Mouse (Mus musculus) inflammation-experienced regulatory T-cells, adult 6 months (primary cell): ENCODE data around the gene Cnnm1. TPM values are rescaled to one million over a fixed set of nuclear protein-coding genes. Genes with fewer than 3 reads are reported as not detected.
"Not testable (repeated sequence)": the region's sequence is repeated elsewhere in the genome, so short reads cannot be mapped to it uniquely, and the experiment has no call there.

Source experiments
- ATAC-seq: one replicate; pipeline ENCODE4 v1.8.0; 2017
- polyA plus RNA-seq, 3 experiments: library from polyadenylated mRNA; unstranded; fragments of 100-300 nt; shearing (Covaris generic); gene quantifications; one replicate each; pipeline ENCODE4 v1.2.1; 2017

Cnnm1 gene
- polyA plus RNA-seq, 3 experiments from 2014 or later: not detected

DNA sequence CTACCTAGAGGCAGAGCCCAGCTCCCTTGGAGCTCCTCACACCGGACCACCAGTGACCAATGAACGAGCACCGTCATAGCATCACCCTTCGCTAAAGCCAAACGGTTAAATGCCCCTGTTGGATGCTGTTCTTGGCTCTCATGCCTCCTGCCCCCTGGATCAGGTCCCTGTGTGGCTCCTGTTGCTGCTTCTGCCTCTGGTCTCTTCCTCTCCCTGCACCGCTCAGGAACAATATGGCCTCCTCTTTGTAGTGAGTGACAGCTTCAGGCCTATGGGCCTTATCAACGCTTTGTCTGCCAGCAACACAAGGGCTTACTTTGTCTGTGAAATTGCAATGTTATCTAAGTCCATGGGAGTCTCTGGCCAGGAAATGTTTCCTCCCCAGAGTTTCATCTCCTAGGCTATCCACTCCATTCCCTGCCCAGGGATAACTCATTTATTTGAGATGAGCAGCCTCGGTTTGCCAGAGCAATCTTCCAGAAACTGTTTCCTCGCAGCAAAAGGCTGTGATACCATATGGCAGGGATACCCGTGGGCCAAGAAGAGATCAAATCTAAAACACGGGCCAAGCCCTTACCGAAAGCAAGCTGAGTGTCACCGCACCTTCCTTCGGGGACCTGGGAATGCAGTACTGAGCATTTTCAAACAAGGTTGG, 25.5 kb downstream of the Cnnm1 start:
- no peak for ATAC-seq

DNA sequence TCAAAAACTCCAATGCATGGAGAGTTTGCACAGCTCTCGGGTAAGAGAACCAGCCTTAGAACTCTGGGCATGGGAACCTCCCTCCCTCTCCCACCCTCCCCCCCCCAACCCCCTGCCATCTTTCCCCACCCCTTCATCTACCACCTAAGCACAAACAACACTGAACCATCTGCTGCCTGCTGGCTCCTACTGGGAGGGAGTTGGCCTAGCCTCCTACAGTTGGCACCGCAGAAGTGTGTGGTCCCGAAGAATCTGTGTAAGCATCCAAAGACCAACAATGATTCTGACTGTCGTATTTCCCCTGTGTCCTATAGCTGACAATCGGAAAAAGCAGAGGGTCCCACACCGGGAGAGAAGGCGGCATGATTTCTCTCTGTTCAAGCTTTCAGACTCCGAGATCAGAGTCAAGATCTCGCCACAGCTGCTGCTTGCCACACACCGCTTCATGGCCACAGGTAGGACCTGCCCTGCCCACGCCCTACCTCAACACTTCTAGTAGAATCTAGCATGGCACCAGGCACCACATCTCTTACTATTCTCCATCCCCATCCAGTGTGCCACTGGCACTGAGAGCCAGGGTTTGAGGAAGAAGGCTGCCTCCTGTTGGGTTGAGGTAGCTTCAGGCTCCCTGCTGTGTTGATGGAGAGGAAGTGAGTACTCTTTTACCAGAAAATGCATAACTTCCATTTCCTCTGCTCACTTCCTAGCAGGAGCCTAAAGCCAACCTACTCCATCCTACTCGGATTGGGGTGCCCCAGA, 27.9 kb downstream of the Cnnm1 start:
- ATAC-seq: no peak

DNA sequence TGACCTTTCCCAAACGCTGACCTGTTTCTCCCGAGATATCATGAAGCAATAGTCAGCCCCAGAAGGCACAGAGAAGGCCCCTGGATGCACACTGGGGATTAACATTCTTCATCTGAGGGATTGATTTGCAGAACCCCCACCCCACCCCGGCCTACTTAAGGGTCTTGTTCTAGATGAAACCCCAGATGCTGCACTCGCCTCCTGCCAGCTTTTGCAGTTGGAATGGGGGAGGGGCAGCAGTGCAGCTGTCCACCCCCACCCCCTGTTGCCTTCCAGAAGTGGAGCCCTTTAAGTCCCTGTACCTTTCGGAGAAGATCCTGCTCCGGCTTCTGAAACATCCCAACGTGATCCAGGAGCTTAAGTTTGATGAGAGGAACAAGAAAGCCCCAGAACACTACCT, 29.1 kb downstream of the Cnnm1 start:
- ATAC-seq: no peak

DNA sequence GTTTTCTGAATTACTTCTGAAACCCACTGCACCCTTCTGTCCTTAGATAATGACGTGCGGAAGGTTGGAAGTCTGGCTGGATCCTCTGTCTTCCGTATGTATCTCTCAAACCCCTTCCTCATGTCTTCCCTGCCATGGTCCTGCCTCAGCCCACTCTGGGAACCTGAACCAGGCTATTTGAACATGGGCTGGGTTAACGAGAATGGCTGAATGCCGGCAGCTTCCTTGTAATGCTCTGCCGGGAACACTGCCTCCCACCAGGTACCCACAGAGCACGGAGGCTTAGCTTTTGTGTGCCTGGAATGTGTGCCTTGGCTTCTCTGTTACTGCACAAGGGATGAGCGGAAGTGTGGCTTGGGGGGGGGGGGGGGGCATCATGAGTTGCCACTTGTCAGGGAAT, 32.1 kb downstream of the Cnnm1 start:
- no peak for ATAC-seq

DNA sequence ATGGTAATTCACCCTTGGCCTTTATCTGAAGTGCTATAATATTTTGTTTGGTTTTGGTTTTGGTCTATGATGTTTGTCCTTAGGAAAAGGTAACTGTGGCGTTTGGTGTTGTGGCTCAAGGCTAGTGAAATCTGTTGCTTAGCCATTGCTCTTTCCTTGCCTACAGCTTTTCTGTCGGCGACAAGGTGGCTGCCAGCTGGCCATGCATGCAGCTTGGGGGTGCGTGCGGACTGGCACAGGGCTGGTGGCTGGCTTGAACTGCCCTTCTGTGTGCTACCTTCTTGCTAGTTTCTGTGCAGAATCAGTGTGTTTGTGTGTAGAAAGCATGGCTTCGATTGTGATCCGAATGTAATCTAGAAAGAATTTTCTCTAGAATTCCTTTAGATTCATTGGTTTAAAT, 32.5 kb downstream of the Cnnm1 start:
- ATAC-seq: no peak

DNA sequence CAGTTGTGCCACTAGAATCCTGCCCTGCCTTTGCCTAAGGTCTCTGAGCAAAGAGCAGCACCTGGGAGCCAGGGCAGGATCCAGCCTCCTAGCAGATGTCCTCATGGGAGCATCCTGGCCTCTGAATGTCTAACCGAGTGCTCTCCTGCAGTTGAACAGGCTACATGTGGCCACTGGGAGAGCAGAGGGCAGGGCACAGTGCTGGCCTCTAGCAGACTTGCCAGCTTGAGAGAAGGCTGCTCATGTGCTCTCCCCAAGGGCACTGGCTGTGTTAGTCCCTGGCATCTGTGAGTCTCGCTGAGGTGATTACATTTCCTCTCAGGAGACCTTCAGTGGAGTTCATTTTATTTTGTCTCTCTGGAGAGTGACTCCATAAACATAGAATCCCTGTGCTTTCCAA, 35.4 kb downstream of the Cnnm1 start:
- ATAC-seq: no peak

DNA sequence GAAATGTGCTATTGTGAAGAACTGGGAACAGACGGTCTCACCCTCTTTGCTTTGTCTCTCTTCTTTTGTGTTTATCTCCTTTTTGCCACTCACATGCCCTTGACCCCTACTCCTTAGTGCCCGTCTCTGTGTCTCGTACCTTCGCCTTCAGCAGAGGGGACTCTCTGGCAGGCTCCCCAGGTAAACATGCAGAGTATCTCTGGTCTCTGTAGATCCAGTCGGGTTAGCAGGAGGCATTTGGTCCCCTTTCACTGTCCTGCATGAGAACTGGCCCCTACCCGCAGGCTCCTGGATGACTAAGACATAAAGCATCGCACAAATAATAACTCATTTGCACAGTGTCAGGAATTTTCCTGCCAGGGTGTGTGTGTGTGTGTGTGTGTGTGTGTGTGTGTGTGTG, 35.8 kb downstream of the Cnnm1 start:
- no peak for ATAC-seq

DNA sequence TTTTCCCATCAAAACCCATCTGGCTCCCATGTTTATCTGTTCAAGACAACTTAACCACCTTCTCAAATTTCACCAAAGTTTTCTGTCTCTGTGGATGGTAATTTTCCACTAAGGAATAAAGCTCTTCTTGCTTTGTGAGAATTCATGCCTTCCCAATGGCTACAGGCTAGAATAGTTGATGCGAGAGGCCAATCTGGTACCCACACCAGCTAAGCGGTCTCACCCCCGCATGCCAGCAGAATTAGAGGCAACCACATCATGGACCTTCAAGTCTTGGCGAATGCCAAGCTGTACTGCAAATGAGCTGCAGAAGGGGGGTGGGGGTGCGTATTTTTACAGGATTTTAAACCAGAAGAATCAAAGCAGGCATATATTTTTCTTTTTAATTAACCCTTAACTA, 37.2 kb downstream of the Cnnm1 start:
- no peak for ATAC-seq

DNA sequence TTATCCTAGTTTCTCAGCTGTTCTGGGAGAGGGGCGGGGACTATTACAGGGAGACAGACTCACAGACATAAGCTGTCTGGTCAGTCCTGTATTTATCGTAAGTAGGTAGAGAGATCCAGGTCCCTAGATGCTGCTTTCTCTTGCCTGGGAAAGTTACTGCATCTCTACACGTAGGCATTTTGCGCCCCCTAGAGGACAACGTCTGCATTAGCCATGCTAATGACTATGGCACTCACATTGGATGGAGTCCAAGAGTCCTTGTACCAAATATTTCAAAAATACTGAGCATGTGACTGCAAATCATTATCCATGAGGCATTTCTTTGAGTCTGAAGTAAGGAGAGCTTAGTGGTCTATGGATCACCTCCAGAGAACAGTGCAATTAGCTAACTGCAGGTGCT, 38.7 kb downstream of the Cnnm1 start:
- no peak for ATAC-seq

DNA sequence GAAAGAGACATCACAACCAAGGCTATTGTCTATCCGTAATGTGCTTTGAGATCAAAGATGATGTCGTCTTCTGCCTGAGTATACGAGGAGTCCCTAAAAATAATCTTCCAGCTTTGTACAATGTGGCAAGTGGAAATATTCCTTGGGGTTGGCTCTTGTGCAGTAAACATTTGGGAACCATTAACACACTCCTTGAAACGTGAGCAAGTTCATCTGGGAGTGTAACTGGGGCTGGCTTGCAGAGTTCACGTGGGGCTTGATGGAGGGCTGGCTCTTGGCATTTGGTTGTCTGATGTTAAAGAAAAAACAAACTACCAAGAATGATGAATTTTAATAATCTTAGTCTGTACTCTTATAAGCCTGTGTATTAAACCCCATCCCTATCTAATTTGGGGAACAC, 39.2 kb downstream of the Cnnm1 start:
- ATAC-seq: no peak

DNA sequence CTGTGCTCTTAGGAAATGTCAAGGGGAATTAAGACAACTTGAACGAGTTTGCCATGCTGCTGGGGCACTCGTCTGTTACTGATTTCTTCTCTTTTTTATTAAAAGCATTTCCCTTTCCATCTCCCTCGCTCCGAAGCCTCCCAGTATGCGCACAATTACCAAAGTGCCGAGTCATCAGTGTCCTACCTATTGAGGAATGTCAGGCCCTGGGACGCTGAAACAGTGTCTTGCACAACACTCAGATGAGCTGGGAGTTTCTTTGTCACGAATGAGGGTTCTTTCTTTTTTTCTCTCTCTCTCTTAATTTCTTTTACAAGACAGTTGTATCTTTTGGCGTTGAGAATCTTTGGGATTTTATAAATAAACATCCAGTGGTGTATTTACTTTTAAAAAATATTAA, 40.3 kb downstream of the Cnnm1 start:
- no peak for ATAC-seq

DNA sequence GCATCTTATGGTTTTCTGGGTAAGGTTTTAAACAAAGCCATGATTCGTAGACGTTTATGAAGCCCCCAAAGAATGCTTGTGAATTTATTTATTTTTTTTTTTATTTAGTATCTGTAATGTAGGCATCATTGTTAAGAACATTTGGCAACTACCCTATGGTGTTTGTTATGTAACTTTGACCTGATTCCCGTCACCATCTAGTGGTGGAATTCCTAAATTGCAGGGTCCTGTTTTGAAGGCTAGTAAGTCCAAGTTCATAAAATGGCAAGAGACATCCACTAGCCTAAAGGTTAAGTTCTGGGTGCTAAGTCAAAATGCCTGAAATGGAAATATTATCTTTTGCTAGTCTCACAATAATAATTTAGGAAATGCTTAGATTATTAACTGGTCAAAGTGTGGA, 47.2 kb downstream of the Cnnm1 start:
- ATAC-seq: no peak

DNA sequence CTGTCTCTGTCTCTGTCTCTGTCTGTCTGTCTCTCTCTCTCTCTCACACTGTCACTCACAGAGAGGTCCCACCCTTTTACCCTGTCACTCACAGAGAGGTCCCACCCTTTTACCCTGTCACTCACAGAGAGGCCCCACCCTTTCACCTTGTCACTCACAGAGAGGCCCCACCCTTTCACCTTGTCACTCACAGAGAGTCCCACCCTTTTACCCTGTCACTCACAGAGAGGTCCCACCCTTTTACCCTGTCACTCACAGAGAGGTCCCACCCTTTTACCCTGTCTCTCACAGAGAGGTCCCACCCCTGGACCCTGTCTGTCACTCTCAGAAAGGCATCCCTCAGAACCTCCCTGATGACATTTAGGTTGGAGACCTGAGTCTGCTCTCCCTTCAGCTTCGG, 53.1 kb downstream of the Cnnm1 start:
- not testable (repeated sequence) for ATAC-seq

DNA sequence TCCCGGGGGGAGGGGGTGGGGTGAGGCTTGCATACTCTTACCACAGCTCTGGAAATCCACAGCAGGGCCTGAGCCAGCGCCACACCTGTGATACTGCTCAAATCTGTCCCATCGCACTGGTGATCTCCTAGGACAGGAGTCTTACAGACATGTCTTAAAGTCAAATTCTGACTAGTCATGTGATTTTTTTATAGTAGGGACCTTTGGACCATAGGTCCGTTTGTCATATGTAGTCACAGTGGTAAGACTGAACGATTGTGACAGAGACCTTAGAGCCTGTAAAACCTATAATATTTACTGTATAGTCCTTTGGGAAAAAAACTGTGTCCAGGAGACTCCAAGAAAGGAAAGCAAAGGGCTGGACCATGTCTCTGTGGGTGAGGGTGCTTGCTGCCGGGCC, 53.6 kb downstream of the Cnnm1 start:
- ATAC-seq: no peak

DNA sequence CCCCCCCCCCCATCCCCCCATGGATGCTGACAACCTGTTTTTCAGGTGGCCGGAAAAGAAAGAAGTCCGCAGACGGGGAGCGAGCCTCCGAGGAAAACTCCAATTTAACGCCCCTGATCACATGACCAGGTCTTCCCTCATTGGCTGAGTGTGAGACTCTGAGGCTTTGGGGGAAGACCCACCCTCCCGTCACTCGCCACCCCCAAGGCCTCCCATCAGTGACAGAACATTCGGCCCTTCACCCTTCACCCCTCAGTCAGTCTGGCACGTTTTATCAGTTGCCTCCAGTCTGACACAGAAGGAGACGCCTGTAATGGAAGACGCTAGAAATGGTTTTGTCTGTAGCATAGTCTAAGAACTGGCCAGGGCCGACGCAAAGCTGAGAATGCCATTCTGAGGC, 54.7 kb downstream of the Cnnm1 start:
- no peak for ATAC-seq

DNA sequence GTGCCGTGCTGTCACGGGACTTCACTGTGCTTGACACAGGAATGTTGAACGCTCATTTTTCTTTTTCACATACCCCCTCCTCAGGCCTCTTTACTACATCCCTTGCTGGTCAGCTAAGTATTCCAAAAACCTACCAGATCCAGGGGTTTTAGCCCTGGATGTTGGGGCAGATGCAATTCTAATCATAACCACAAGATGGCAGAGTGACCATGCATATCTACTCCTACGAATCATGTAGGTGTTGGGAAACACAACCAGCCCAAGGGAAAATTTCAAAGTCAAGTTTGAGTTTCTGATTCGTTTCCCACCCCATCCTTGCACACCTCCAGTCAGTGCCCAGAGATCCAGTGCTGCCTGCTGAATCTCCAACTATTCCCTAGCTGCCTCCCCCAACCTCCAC, 55.6 kb downstream of the Cnnm1 start:
- peak; percentile 63 for ATAC-seq

DNA sequence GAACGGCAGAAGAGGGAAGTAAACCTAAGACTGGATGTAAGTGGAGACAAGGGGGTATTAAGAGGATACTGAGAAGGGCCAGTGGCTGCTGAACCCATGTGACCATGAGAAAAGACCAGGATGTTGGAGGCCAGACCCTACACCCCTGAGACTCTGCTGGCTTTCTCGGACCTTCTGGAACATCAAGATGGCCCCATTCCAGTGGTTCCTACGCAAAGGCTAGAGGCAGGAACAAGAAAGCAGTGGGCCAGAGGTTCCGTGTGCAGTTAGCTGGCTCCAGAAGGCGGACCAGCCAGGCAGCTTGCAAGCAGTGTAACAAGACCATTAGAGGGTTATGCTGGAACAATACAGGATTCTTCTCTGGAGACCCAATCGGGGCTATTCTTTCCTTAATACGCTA, 57.2 kb downstream of the Cnnm1 start:
- ATAC-seq: no peak

DNA sequence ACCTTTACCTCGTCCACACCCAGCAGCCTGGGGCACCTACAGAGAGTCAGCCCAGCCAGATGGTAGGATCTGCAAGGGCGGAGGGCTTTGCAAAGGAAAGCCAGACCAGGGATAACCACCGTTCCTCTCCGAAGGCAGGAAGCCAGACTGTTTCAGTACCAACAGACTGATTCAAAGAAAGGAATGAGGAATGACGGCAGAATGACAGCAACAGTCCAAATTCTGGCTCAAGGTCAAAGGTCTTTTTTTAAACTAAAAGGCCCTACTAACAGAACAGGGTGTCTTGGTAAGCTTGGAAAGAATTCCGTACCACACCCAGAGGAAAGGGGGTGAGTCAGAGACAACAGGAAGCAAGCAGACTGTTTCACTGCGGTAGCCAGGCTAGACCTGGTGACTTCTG, 58.6 kb downstream of the Cnnm1 start:
- no peak for ATAC-seq

DNA sequence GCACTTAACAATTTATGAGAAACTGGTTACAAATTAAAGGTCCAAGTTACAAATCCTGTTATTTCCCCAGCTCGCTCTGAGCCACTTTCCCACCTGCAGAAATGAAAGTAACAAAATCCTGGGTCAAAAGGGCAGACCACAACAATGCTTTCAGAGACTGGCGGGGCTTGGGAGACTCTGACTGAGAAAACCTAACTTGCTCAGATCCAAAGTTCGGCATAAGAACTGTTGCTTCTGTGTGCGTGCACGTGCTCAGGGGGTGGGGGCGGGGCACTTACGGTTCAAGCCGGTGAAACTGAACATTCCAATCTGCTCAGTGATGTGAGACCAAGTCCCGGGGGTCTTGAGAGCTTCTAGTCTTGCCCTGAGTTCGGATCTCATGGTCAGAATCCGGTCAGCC, 62.4 kb downstream of the Cnnm1 start:
- ATAC-seq: no peak

DNA sequence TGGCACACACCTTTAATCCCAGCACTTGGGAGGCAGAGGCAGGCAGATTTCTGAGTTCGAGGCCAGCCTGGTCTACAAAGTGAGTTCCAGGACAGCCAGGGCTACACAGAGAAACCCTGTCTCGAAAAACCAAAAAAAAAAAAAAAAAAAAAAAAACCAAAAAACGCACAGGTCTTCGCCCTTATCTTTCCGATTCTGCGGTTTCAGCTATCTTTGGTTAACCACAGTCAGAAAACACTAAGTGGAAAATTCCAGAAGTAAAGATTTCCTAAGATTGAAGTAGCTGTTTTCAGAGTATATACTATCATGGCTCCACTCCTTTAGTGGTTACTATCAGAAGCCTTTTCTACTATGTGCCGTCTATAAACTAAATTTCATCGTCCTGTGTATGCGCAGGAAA, 63.4 kb downstream of the Cnnm1 start:
- not testable (repeated sequence) for ATAC-seq

DNA sequence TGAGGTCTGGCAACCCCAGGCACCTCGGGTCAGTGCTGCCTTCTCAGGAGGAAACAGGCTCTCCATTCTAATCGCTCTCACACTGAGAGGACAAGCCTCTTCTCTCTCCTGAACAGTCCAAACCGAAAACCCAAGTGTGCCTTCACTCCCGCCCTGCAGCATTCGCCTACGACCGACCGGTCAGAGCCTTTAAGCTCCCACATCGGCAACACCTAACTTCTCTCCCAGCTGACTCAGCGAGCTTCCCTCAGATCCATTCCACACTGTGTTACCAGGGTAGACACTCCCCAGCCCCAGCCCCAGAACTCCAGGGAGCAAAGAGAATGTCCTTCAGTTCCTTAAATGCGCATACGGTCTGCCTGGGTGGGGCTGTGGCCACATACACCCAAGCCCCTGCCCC, 65.2 kb downstream of the Cnnm1 start:
- ATAC-seq: no peak

DNA sequence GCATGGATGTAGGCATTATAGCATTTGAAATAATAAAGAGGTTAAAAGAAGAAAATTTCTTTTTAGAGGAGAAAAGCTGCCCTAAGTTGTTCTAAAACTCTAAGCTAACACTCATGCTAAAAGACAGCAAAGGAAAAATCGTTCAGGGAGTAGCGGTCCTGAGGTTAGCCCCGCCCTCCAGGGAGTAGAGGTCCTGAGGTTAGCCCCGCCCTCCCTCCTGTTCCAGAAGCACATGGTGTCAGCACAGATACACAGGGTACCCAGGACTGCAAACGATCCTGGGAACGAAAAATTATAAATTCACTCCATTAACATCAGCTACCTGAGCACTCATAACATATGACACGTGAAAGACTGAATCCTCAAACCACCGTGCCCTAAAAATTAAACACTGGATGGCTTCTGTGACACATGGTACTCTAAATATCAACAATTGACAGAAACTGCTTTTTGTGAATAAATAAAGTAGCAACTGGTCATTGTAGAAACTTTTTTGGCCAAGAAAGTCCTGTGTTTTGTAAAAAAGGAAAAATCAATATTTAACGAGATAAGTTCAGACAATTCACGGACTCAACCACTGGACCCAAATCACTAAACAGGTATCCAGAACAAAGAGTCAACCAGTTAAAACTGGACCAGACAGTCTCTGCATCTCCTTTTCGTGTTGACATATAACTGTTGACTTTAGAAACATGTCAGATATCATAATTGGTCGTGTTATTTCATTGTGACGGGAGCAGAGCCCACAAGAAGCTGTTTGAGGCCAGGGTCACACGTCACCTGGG, 70.4 kb downstream of the Cnnm1 start:
- no peak for ATAC-seq

DNA sequence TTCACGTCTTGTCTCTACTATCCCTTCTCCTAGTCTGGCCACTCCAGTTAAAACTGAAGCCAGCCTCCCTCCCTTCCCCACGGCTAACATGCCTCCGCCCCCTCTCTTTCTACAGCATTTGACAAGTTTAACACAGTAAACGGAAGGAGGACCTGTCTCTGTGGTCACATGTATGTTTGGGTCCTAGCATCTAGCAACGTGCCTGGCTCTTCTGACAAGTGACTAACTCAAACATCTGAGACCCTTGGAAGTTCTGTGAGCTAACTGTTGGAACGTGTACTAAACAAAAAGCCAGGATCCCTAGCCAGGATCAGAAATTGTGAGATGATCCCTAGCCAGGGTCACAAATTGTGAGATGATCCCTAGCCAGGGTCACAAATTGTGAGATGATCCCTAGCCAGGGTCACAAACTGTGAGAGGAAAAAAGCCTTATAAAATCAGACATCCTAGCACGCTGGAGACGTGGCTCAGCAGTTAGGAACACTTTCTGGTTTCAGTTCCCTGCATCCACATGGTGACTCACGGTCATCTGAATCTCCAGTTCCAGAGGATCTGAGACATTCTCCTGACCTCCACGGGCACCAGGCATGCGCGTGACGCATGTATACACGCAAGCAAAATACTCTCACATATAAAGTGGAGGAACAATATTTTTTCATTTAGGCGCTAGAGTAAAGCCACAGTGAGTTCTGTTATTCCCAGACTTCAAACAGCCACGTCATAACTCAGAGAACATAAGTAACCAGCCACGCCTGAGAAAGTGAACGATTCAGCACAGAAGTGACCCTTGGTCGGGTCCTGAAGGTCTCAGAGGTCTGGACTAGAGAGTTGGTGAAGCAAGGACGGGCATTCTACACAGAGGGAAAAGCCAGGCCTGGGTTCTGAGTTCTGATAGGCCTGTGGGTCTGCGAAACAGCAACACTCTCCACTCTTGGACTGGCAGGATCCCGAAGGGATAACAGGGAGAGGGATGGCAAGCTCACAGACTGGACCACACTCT, 71.7 kb downstream of the Cnnm1 start:
- ATAC-seq: no peak
